Mouse (Mus musculus) urinary bladder, adult 18-20 months (tissue): ENCODE results near the gene Zscan10.
"Not testable (repeated sequence)": the region's sequence is repeated elsewhere in the genome, so short reads cannot be mapped to it uniquely, and the experiment has no call there.

Experiments used
- DNase-seq, 2 experiments: peaks; one replicate each; pipeline ENCODE4 v3.0.0; 2022; ENCODE audit warnings: low spot score in 2 of 2, mixed read lengths in 2 of 2

Gene Zscan10

DNA sequence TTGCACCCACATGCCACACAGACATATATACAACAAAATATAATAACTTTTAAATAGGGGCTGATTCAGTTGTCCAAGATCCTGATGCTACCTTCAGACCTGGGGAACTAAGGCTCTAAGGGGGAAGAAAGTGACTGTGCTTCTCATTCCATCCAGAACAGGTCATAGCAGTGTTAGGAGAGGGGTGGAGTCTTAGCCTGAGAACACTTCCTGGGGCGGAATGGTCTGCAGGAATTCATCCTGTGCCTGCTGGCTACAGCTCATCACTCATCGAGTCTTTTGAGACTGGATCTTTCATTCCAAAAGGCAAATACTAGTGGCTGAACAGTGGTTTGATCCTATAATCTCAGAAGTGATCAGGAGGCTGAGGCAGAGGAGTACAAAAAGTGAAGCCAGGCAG is 13.4 kb upstream of the Zscan10 start:
- DNase-seq = no peak

DNA sequence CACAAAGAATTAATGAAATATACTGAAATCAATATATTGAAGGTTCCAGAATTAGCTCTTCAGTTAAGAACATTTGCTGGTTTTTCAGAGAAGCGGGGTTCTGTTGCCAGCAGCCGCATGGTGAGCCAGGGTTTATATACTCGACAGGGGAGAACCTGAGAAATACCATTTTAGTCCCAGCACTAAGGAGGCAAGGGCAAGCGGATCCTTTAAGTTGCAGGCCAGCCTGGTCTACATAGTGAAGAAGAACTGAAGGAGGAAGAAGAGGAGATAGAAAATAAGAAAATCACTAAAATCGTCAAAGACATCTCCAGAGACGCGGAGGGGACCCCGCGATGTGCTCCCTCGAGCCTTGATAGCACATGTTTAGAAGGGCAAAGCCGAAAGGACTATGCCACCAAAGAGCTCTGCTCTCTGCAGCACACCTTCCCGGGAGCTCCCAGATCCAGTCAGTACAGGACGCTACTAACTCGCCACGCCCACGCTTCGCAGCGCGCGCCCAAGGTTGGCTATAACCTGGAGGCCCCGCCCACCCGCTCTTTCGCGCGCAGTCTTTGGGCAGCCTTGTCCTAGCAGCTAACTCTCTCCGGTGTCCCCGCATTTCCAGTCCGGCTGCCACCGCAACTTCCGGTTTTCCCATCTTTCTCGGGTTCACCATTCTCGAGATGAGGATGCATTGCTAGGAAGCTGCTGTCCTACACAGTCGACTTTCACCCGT is 8.3 kb upstream of the Zscan10 start:
- peak; percentile 86 to 92 for DNase-seq

GRCm38 (mm10) chr17:23592926-23593300 is 7.7 kb upstream of the Zscan10 start:
- no peak for DNase-seq

- not testable (repeated sequence) for DNase-seq
These were observed 5.5 kb upstream of the Zscan10 start for GRCm38 (mm10) chr17:23595139-23595538.

- peak; percentile 78 to 83 for DNase-seq
These were observed 1.8 kb upstream of the Zscan10 start, which contains the start of gene Zfp13 for GRCm38 (mm10) chr17:23598582-23599552. Zfp13 (minus strand) TSS chr17:23599487.

GRCm38 (mm10) chr17:23599605-23600063 is 1.0 kb upstream of the Zscan10 start:
- peak in 1 of 2 experiments; percentile 8 for DNase-seq

DNA sequence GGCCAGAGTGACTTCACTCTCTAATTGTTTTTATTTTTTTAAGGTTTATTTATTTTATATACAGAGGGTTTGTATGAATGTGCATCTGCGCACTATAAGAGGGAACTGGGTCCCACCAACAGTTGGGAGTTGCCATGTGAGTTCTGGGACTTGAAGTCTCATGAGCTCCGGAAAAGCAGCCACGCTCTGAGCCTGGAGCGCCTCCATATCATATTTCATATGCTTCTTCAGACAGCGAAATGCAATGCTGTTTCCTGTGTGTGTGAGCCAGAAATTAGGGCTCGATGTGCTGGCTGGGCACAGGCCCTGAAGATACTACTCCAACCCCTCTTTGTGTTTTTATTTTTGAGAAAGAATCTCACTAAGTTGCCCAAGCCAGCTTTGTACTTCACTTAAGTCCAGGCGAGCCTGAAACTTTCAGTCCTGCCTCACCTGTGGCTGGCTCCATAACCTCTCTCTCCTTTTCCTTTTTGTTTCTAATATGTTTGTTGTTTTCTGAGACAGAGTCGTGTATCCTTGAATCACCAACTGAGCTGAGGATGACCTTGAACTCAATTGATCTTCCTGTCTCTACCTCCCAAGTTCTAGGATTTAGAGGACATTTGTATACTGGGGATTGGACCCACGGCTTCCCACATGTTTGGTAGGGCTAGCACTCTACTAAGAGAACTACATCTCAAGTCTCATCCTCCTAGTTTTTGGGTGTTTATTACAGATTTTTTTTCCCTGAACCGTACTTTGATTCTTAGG is 1.4 kb downstream of the Zscan10 start:
- DNase-seq = no peak

GRCm38 (mm10) chr17:23603077-23603476 is 2.4 kb downstream of the Zscan10 start:
- DNase-seq = no peak

- DNase-seq = no peak
These were observed 2.9 kb downstream of the Zscan10 start for GRCm38 (mm10) chr17:23603542-23603941.

- DNase-seq = no peak
These were observed 3.7 kb downstream of the Zscan10 start for GRCm38 (mm10) chr17:23604394-23604793.

DNA sequence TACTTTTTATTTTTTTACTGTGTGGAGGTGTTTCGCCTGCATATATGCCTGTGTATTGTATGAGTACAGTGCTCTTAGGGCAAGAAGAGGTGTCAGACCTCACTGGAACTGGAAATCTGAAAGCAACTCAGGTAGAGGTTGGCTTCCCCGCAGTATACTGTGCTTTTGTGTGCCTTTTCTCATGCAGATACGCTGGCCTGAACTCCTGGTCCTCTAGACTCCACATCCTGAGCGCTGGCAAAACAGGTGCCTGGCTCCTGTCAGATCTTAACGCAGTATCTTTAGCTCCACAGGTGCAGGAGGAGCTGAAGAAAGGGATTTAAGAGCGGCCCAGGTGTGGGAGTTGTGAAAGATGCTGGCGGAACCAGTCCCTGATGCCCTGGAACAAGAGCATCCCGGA is 4.6 kb downstream of the Zscan10 start:
- DNase-seq = no peak

- DNase-seq = no peak
These were observed 9.0 kb downstream of the Zscan10 start for GRCm38 (mm10) chr17:23609612-23610011.

DNA sequence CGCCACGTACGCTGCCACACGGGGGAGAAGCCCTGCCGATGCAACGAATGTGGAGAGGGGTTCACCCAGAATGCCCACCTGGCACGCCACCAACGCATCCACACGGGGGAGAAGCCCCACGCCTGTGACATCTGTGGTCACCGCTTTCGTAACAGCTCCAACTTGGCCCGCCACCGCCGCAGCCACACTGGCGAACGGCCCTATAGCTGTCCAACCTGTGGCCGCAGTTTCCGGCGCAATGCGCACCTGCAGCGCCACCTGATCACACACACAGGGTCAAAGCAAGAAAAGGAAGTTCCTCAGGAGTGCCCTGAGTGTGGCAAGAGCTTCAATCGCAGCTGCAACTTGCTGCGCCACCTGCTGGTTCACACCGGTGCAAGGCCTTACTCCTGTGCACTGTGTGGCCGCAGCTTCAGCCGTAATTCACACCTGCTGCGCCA is 9.7 kb downstream of the Zscan10 start:
- DNase-seq = peak; percentile 33 to 50

GRCm38 (mm10) chr17:23617087-23617486 is 16.4 kb downstream of the Zscan10 start:
- no peak for DNase-seq

DNA sequence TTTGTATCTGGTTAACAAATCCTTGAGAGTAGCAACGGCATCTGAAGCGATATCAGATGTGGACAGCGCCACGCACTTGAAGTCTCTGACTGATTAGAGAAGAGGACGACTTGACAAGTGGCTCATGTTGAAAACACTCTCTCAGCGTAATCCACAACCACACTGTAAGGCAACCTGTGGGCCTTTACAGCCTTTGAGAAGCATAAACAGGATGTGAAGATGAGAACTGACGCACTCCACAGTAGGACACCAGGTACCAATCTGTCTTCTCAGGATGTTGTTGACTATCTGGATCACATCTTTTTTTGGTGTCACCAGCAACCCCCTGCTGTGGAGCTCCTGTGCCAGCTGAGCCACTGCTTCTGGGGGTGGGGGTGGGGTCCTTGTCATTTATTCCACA is 19.7 kb downstream of the Zscan10 start:
- DNase-seq = no peak

GRCm38 (mm10) chr17:23627813-23628212 is 27.2 kb downstream of the Zscan10 start:
- DNase-seq = no peak

GRCm38 (mm10) chr17:23630195-23631020 is 29.8 kb downstream of the Zscan10 start:
- DNase-seq = peak; percentile 58 to 74

GRCm38 (mm10) chr17:23631241-23631640 is 30.6 kb downstream of the Zscan10 start:
- no peak for DNase-seq

DNA sequence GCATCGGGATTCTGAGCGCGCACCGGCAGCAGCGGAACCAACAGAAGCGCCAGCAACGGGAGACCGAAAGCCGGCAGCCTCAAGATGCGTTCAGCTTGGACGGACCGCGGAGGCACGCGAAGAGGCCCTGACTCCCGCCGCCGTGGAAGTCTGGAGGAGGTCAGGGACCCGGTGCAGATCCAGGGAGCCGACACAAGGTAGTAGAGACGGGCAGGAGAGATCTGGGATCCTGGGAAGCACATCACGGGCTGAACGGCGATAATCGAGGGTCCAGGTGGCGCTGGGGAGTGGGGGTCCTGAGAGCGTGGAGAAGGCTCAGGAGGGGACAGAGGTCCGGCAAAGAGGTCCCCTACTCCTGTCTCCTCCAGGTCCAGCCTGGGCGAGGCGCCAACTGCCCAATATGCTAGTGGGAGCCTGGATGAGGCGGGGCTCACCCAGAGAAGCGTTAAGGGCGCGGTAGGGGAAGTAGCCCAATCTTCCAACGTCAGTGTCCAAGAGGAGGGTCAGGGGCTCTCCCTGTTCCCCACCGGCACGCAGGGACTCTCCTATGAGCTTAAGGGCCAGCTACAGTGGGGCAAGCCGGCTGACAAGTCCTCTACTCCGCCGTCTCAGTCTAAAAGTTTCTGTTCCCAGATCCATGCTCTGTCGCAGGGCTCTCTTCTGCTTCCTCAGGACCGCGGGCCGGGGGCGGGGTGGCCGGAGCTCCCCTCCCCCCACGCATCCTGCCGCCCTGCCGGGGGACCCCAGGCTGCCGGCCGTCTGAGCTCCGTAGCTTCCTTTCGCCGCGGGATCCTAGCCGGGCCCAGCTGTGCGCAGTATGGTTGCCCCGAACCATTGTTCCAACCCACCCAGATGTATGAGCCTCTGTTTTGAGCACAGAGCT is 44.2 kb downstream of the Zscan10 start, which contains the start of gene Mmp25:
Gene Mmp25, minus strand, starts transcription at position 665 of the 883 bp plus-strand sequence.
- no peak for DNase-seq

DNA sequence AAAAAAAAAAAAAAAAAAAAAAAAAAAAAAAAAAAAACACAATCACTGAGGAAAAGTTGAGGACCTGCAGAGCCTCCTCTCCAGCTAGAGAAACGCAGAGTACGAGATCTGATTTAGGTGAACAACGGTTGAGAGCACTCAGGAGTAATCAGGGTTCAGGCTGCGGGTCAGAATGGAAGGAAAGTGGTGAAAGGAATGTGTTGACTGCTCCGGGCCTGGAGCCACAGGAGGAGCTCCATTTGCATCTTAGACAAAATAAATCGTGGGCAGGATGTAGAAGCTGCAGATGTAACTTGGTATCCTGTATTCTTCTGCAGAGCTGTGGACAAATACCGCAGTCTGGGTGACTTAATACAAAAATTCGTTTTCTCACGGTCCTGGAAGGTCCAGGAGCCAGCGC is 45.2 kb downstream of the Zscan10 start:
- DNase-seq = no peak
